Mouse (Mus musculus): ENCODE results near the gene 4933415A04Rik.

GRCm38 (mm10) chr11:43575061-43575375 lies 11.8 kb upstream of the 4933415A04Rik start:
- TF ChIP-seq POLR2A (IDR thresholded peaks at IDR 0.05; ENCODE audit: low read depth, low read length) (no peak), CTCF (IDR thresholded peaks at IDR 0.05; ENCODE audit: extremely low read depth, insufficient read depth, insufficient read length, insufficient replicate concordance) (no peak)
